17 mouse cellular contexts compared by ENCODE assay signal in genomic region chr11:96302381-96303150, GRCm38 (mm10). TPM values are rescaled to one million over a fixed set of nuclear protein-coding genes. Genes with fewer than 3 reads are reported as not detected.
A peak's percentile ranks its signal among the peaks of the same experiment; 100 is the strongest.
DNase-seq lines count a peak whose midpoint lies in the region; ATAC-seq and TF ChIP-seq lines count a peak whose summit lies in the region.
"Had no signal": no experiment of that assay in that cellular context is flagged by ENCODE, and none has a peak within 500 bp of the region (broad histone marks: within the 10 kb centered on the region; RNA-seq: fewer than 3 reads in every experiment).

No protein-coding gene starts in this region.

- 28% methylated on average over 23 of the region's 23 CpGs for WGBS in kidney, adult 2 months
- WGBS in hindbrain, postnatal 0 days = 5% methylated on average over 23 of the region's 23 CpGs

- no peak for ATAC-seq in hindbrain, postnatal 0 days
- ATAC-seq: forebrain, postnatal 0 days; midbrain, embryonic 15.5 days had no signal

- H3K36me3 ChIP-seq in kidney, adult 2 months (ENCODE audit: control insufficient read depth, insufficient read depth, low read length) = peaks cover 2% of the 10 kb centered on the region; the same call in 1 of the 2 replicates
- H3K36me3 ChIP-seq in hindbrain, postnatal 0 days (ENCODE audit: insufficient read depth, low read length) = no peaks in the 10 kb centered on the region
- H3K36me3 ChIP-seq: embryonic facial prominence, embryonic 15.5 days; liver, embryonic 15.5 days; midbrain, embryonic 15.5 days had no signal

- H3K9me3 ChIP-seq in hindbrain, postnatal 0 days (ENCODE audit: low read length) = no peaks in the 10 kb centered on the region
- H3K9me3 ChIP-seq: embryonic facial prominence, embryonic 15.5 days; liver, embryonic 15.5 days; midbrain, embryonic 15.5 days had no signal

- no peaks in the 10 kb centered on the region for H3K27me3 ChIP-seq in kidney, adult 2 months (replicated peaks; ENCODE audit: control insufficient read depth, insufficient read depth, low read length)
- peaks cover 74% of the 10 kb centered on the region for H3K27me3 ChIP-seq in hindbrain, postnatal 0 days (ENCODE audit: insufficient read depth, low read length)

- TF ChIP-seq POLR2A in kidney, adult 2 months (IDR thresholded peaks at IDR 0.05; ENCODE audit: low read depth, low read length) = no peak
- no peak for TF ChIP-seq POLR2A in embryonic fibroblast, embryonic 13.5 days (IDR thresholded peaks at IDR 0.05; ENCODE audit: low read depth, low read length)

- H3K9ac ChIP-seq in hindbrain, postnatal 0 days (replicated peaks; ENCODE audit: low read length) = no peak overlapping the region
- H3K9ac ChIP-seq: embryonic facial prominence, embryonic 15.5 days; forebrain, postnatal 0 days; liver, embryonic 15.5 days; midbrain, embryonic 15.5 days had no signal

- H3K4me3 ChIP-seq in kidney, adult 2 months (ENCODE audit: insufficient read depth, low read depth, low read length) = peak overlapping the region; percentile 24; the same call in 1 of the 2 replicates
- no peak overlapping the region for H3K4me3 ChIP-seq in embryonic fibroblast, embryonic 13.5 days (ENCODE audit: insufficient read depth, low read length)
- H3K4me3 ChIP-seq in hindbrain, postnatal 0 days (ENCODE audit: low read length) = peak overlapping the region; percentile 4; the same call in 1 of the 2 replicates
- H3K4me3 ChIP-seq: embryonic facial prominence, embryonic 15.5 days; midbrain, embryonic 15.5 days had no signal

- no peak for TF ChIP-seq CTCF in kidney, adult 2 months (conservative IDR thresholded peaks at IDR 0.05; ENCODE audit: insufficient read depth, insufficient read length, low read depth, low read length)
- TF ChIP-seq CTCF in embryonic fibroblast, embryonic 13.5 days (IDR thresholded peaks at IDR 0.05; ENCODE audit: borderline replicate concordance, insufficient read depth, low read length) = no peak
- no peak for TF ChIP-seq CTCF in hindbrain, postnatal 0 days (IDR thresholded peaks at IDR 0.05; ENCODE audit: low read depth)

- H3K4me1 ChIP-seq in kidney, adult 2 months (ENCODE audit: control insufficient read depth, insufficient read depth, low read length) = peaks cover 7% of the 10 kb centered on the region; the same call in 1 of the 2 replicates
- H3K4me1 ChIP-seq in embryonic fibroblast, embryonic 13.5 days (ENCODE audit: control insufficient read depth, insufficient read depth, low read length) = no peaks in the 10 kb centered on the region
- H3K4me1 ChIP-seq in hindbrain, postnatal 0 days (ENCODE audit: insufficient read depth, low read length) = no peaks in the 10 kb centered on the region
- H3K4me1 ChIP-seq: liver, embryonic 15.5 days had no signal

- H3K27ac ChIP-seq in kidney, adult 2 months (ENCODE audit: insufficient read depth, low read depth, low read length) = peak overlapping the region; percentile 58
- peak overlapping the region; percentile 46 for H3K27ac ChIP-seq in embryonic fibroblast, embryonic 13.5 days (ENCODE audit: insufficient read depth, low read length)
- peak overlapping the region; percentile 7; the same call in 1 of the 2 replicates for H3K27ac ChIP-seq in hindbrain, postnatal 0 days
- H3K27ac ChIP-seq: embryonic facial prominence, embryonic 15.5 days; liver, embryonic 15.5 days; midbrain, embryonic 15.5 days had no signal

- no peak for DNase-seq in kidney, adult 2 months
- no peak for DNase-seq in kidney, postnatal 10 days
- DNase-seq in hindbrain, postnatal 0 days (ENCODE audit: low spot score) = no peak
- DNase-seq in neural tube, embryonic 10.5 days (ENCODE audit: extremely low spot score, low spot score) = peak; percentile 61
- no peak for DNase-seq in left cerebral cortex, adult 9 months (ENCODE audit: low spot score in 2 of 2)
- no peak for DNase-seq in right cerebral cortex, postnatal 10 days (ENCODE audit: low spot score in 2 of 2)
- no peak for DNase-seq in urinary bladder, adult 2 months (ENCODE audit: low spot score)
- DNase-seq: cerebellum, postnatal 36 days had no signal

- H3K4me2 ChIP-seq in hindbrain, postnatal 0 days (ENCODE audit: low read depth, low read length) = peak overlapping the region; percentile 30
- H3K4me2 ChIP-seq: midbrain, embryonic 15.5 days had no signal

RNA-seq across cellular contexts. Expression of gene Hoxb5, which starts 0.6 kb away (rescaled TPM):
- 7.7 and 8.4 TPM in 2 replicates for polyA plus RNA-seq in kidney, adult 2 months (2012; rRNA removed)
- 4.1 and 5.9 TPM in 2 replicates for polyA plus RNA-seq in embryonic fibroblast, embryonic 13.5 days (2011; ENCODE audit: insufficient read length, low read depth, missing spikeins)
- total RNA-seq in hindbrain, postnatal 0 days (2014; rRNA removed) = 16.5 and 24.3 TPM in 2 replicates
- 109 and 113 TPM in 2 replicates for polyA plus RNA-seq in hindbrain, postnatal 0 days (2015; fragmentation: Nextera tagmentation; extraction: Ambion mirVana)
- polyA plus RNA-seq in urinary bladder, adult 2 months (2012; rRNA removed) = 5.8 and 7.4 TPM in 2 replicates
- total RNA-seq: forebrain, postnatal 0 days; layer of hippocampus, adult 18-20 months; left cerebral cortex, postnatal 25 days; MEL had no signal
- polyA plus RNA-seq: embryonic facial prominence, embryonic 15.5 days; forebrain, postnatal 0 days had no signal

RNA-seq across cellular contexts. Expression of gene Hoxb6, which starts 10.3 kb away (rescaled TPM):
- 62.7 and 67.9 TPM in 2 replicates for polyA plus RNA-seq in kidney, adult 2 months (2012; rRNA removed)
- 9.6 and 14.1 TPM in 2 replicates for polyA plus RNA-seq in embryonic fibroblast, embryonic 13.5 days (2011; ENCODE audit: insufficient read length, low read depth, missing spikeins)
- total RNA-seq in hindbrain, postnatal 0 days (2014; rRNA removed) = 23.2 and 30.2 TPM in 2 replicates
- 29.0 and 36.3 TPM in 2 replicates for polyA plus RNA-seq in hindbrain, postnatal 0 days (2015; fragmentation: Nextera tagmentation; extraction: Ambion mirVana)
- polyA plus RNA-seq in urinary bladder, adult 2 months (2012; rRNA removed) = 12.9 and 13.7 TPM in 2 replicates
- total RNA-seq: forebrain, postnatal 0 days; heart, postnatal 14 days; layer of hippocampus, adult 18-20 months; left cerebral cortex, postnatal 25 days; MEL had no signal
- polyA plus RNA-seq: embryonic facial prominence, embryonic 15.5 days; forebrain, postnatal 0 days had no signal

RNA-seq across cellular contexts. Expression of gene Hoxb4, which starts 15.5 kb away (rescaled TPM):
- polyA plus RNA-seq in kidney, adult 2 months (2012; rRNA removed) = 12.6 and 14.6 TPM in 2 replicates
- 8.3 and 10.4 TPM in 2 replicates for polyA plus RNA-seq in embryonic fibroblast, embryonic 13.5 days (2011; ENCODE audit: insufficient read length, low read depth, missing spikeins)
- total RNA-seq in hindbrain, postnatal 0 days (2014; rRNA removed) = 4.2 and 8.6 TPM in 2 replicates
- 2.4 and 3.3 TPM in 2 replicates for polyA plus RNA-seq in hindbrain, postnatal 0 days (2015; fragmentation: Nextera tagmentation; extraction: Ambion mirVana)
- polyA plus RNA-seq in urinary bladder, adult 2 months (2012; rRNA removed) = 6.8 and 7.6 TPM in 2 replicates
- total RNA-seq: forebrain, postnatal 0 days; layer of hippocampus, adult 18-20 months; left cerebral cortex, postnatal 25 days; MEL had no signal
- polyA plus RNA-seq: forebrain, postnatal 0 days; midbrain, embryonic 15.5 days had no signal

RNA-seq across cellular contexts. Expression of gene Hoxb7, which starts 16.1 kb away (rescaled TPM):
- polyA plus RNA-seq in kidney, adult 2 months (2012; rRNA removed) = 15.5 and 16.5 TPM in 2 replicates
- polyA plus RNA-seq in embryonic fibroblast, embryonic 13.5 days (2011; ENCODE audit: insufficient read length, low read depth, missing spikeins) = 13.1 and 22.5 TPM in 2 replicates
- total RNA-seq in hindbrain, postnatal 0 days (2014; rRNA removed) = 11.0 and 21.7 TPM in 2 replicates
- polyA plus RNA-seq in hindbrain, postnatal 0 days (2015; fragmentation: Nextera tagmentation; extraction: Ambion mirVana) = 10.1 and 16.8 TPM in 2 replicates
- polyA plus RNA-seq in urinary bladder, adult 2 months (2012; rRNA removed) = 9.5 and 9.6 TPM in 2 replicates
- total RNA-seq: forebrain, postnatal 0 days; heart, postnatal 14 days; layer of hippocampus, adult 18-20 months; left cerebral cortex, postnatal 25 days; MEL had no signal
- polyA plus RNA-seq: embryonic facial prominence, embryonic 15.5 days; forebrain, postnatal 0 days; midbrain, embryonic 15.5 days had no signal

RNA-seq across cellular contexts. Expression of gene Hoxb3, which starts 20.6 kb away (rescaled TPM):
- polyA plus RNA-seq in kidney, adult 2 months (2012; rRNA removed) = 10.1 and 14.1 TPM in 2 replicates
- polyA plus RNA-seq in embryonic fibroblast, embryonic 13.5 days (2011; ENCODE audit: insufficient read length, low read depth, missing spikeins) = 19.1 and 21.9 TPM in 2 replicates
- total RNA-seq in hindbrain, postnatal 0 days (2014; rRNA removed) = 42.1 and 42.2 TPM in 2 replicates
- polyA plus RNA-seq in hindbrain, postnatal 0 days (2015; fragmentation: Nextera tagmentation; extraction: Ambion mirVana) = 6.6 and 8.1 TPM in 2 replicates
- 11.4 and 11.8 TPM in 2 replicates for polyA plus RNA-seq in urinary bladder, adult 2 months (2012; rRNA removed)
- total RNA-seq: forebrain, postnatal 0 days; layer of hippocampus, adult 18-20 months; left cerebral cortex, postnatal 25 days; MEL had no signal
- polyA plus RNA-seq: forebrain, postnatal 0 days; midbrain, embryonic 15.5 days had no signal

Comparison
In these comparisons a context has a peak if more than half of its experiments do, and no peak if none do; other contexts are left out.
1. H3K27ac ChIP-seq: peak in every context shown above with its lines; median percentile 58 in kidney, adult 2 months; 46 in embryonic fibroblast, embryonic 13.5 days; 7 in hindbrain, postnatal 0 days.
2. RNA of gene Hoxb5, which starts 0.6 kb away (polyA plus RNA-seq): 109 to 113 TPM in hindbrain, postnatal 0 days; 7.7 to 8.4 TPM in kidney, adult 2 months, 5.8 to 7.4 TPM in urinary bladder, adult 2 months and 4.1 to 5.9 TPM in embryonic fibroblast, embryonic 13.5 days; every median in the first group is over 10 times any median in the second.